Mouse (Mus musculus) C2C12 (cell line): Measurements from ENCODE around the gene Ptpru. TPM values are rescaled to one million over a fixed set of nuclear protein-coding genes. Genes with fewer than 3 reads are reported as not detected.
A peak's percentile ranks its signal among the peaks of the same experiment; 100 is the strongest.

ENCODE experiments used
- H3K27me3 ChIP-seq: one replicate; pipeline ENCODE4 v1.6.1; 2011; ENCODE audit not compliant: control insufficient read depth, insufficient read depth, insufficient read length
- H3K36me3 ChIP-seq: one replicate; pipeline ENCODE4 v1.6.1; 2011; ENCODE audit not compliant: control insufficient read depth, insufficient read depth
- H3K4me3 ChIP-seq: one replicate; pipeline ENCODE4 v1.5.1; 2011; ENCODE audit warnings: mild to moderate bottlenecking, control low read depth; ENCODE audit not compliant: poor library complexity, insufficient read depth, severe bottlenecking
- H3K79me2 ChIP-seq: one replicate; pipeline ENCODE4 v1.6.1; 2011; ENCODE audit not compliant: control insufficient read depth, insufficient read depth
- H3K79me3 ChIP-seq: one replicate; pipeline ENCODE4 v1.6.1; 2011; ENCODE audit warnings: low read depth, control low read depth
- H3ac ChIP-seq: one replicate; pipeline ENCODE3; 2011; ENCODE audit warnings: low read depth; ENCODE audit not compliant: control insufficient read depth, insufficient read length
- CEBPB ChIP-seq: IDR thresholded peaks from one replicate; pipeline ENCODE4 v1.6.1; 2011; ENCODE audit warnings: low read depth, mild to moderate bottlenecking, control low read depth, moderate library complexity
- CTCF ChIP-seq: IDR thresholded peaks from one replicate; pipeline ENCODE4 v1.5.1; 2011; ENCODE audit not compliant: control insufficient read depth, insufficient read depth, insufficient read length
- FOSL1 ChIP-seq: IDR thresholded peaks from one replicate; pipeline ENCODE4 v1.8.0; 2011; ENCODE audit warnings: mild to moderate bottlenecking, low read length; ENCODE audit not compliant: poor library complexity, insufficient read depth, severe bottlenecking
- MAX ChIP-seq: IDR thresholded peaks from one replicate; pipeline ENCODE4 v1.6.1; 2011; ENCODE audit warnings: mild to moderate bottlenecking, control low read depth
- MYOD1 ChIP-seq: IDR thresholded peaks from one replicate; pipeline ENCODE4 v1.6.1; 2011; ENCODE audit warnings: low read depth; ENCODE audit not compliant: control insufficient read depth, insufficient read length
- MYOG ChIP-seq: IDR thresholded peaks from one replicate; pipeline ENCODE4 v1.6.1; 2011; ENCODE audit not compliant: control insufficient read depth, insufficient read length; ENCODE audit errors: extremely low read depth
- USF1 ChIP-seq: IDR thresholded peaks from one replicate; pipeline ENCODE4 v1.6.1; 2011; ENCODE audit warnings: low read depth, mild to moderate bottlenecking, control low read depth, moderate library complexity
- polyA plus RNA-seq: library from polyadenylated mRNA; unstranded; fragments of >200 nt; fragmentation: generic; extraction: Trizol; gene quantifications from one replicate; pipeline ENCODE4 v1.2.1, GENCODE M21; 2012; ENCODE audit warnings: missing spikeins

Ptpru gene
- polyA plus RNA-seq, 1 experiment, result 0.07 TPM

DNA sequence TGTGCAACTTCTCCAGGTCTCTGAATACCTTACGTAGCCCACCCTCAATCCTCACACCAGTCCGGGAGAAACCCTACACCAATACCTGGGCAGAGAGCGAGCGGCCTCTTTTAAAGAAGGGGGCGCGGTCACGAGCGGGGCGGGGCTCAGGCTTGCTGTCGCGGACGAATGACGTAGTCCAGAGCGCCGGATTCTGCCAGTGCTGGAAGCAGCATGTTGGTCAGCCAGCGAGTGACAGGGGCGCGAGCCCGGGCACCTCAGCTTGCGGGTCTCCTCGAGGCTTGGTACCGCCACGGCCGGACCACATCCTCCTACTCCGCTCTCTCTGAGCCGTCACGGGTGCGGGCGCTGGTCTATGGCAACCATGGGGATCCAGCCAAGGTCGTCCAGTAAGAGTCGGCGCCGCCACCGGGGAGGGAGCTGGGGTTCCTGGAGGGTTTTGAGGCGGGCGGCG is 5.2 kb upstream of the Ptpru start, which contains the start of gene Mecr:
Mecr (plus strand) TSS at position 181 of the 454 bp plus-strand sequence.
- Histone ChIP-seq H3K79me2 (peaks cover 29% of the 10 kb centered on the region), H3K27me3 (peaks cover 3% of the 10 kb centered on the region), H3ac (peak within 1 kb of the TSS; percentile 96), H3K4me3 (peak within 1 kb of the TSS; percentile 86), H3K79me3 (peaks cover 1% of the 10 kb centered on the region), H3K36me3 (peaks cover 6% of the 10 kb centered on the region)
- peak; percentile 84 for TF ChIP-seq MAX
- TF ChIP-seq CEBPB, result no peak
- TF ChIP-seq USF1, result peak; percentile 44
- TF ChIP-seq MYOD1, result no peak
- no peak for TF ChIP-seq FOSL1
- TF ChIP-seq MYOG, result no peak

DNA sequence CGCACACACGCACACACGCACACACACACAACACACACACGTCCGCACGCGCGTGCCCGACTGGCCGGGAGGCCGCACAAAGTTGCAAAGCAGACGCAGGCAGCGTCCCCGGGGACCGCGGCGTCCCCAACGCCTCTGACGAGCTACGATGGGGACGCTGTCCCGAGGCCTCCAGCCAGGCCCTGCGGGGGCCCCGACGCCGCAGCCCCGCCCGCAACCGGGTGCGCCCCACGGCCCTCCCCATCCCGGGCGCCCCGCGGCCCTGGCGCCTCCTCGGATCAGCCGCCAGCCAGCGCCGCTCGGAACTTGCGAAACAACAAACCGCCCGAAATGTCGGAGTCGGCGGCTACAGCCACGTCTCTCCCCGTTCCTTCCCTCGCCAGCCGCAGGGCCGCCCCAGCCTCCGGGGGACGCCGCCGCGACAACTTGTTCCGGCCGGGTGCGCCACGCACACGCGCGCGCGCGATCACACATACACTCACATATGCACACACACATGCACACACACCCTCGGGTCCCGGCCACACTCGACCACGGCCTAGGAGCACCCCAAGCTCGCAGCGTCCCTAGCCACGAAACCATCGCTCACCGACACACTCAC is 1.1 kb downstream of the Ptpru start:
- H3K4me3 ChIP-seq, result no peak overlapping the region
- no peaks in the 10 kb centered on the region for H3K36me3 ChIP-seq
- H3K79me2 ChIP-seq, result no peaks in the 10 kb centered on the region
- H3K79me3 ChIP-seq, result no peaks in the 10 kb centered on the region
- peak overlapping the region; percentile 20 for H3ac ChIP-seq
- TF ChIP-seq USF1 (no peak), MYOG (no peak), MAX (no peak), MYOD1 (no peak)
- H3K27me3 ChIP-seq, result peaks cover 54% of the 10 kb centered on the region

DNA sequence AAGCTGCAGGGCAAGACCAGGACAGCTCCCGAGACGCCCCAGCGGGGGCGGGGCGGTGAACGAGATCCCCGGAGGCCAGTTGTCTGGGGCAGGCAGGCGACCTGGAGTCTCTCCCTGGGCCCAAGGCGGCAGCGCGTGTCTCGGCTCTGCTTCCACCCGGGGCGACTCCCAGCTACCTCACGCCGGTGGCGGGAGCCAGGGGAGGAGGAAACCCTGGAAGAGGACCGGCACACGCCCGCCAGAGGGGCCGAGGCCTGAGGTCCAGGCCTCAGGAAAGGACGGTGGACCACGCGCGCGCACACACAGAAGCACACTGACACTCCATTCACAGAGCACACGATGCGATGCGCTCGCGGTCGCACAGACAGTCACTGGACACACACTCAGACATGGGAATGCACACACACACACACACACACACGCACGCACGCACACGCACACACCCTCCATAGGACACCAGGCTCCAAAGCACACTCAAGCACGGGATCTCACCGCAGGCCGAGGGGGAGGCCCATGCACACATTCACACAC is 1.7 kb downstream of the Ptpru start:
- no peak overlapping the region for H3K4me3 ChIP-seq
- H3K36me3 ChIP-seq, result no peaks in the 10 kb centered on the region
- H3K27me3 ChIP-seq, result peaks cover 60% of the 10 kb centered on the region
- no peaks in the 10 kb centered on the region for H3K79me2 ChIP-seq
- H3ac ChIP-seq, result no peak overlapping the region
- H3K79me3 ChIP-seq, result no peaks in the 10 kb centered on the region
- TF ChIP-seq MYOD1, result no peak
- no peak for TF ChIP-seq USF1
- TF ChIP-seq MAX, result no peak

DNA sequence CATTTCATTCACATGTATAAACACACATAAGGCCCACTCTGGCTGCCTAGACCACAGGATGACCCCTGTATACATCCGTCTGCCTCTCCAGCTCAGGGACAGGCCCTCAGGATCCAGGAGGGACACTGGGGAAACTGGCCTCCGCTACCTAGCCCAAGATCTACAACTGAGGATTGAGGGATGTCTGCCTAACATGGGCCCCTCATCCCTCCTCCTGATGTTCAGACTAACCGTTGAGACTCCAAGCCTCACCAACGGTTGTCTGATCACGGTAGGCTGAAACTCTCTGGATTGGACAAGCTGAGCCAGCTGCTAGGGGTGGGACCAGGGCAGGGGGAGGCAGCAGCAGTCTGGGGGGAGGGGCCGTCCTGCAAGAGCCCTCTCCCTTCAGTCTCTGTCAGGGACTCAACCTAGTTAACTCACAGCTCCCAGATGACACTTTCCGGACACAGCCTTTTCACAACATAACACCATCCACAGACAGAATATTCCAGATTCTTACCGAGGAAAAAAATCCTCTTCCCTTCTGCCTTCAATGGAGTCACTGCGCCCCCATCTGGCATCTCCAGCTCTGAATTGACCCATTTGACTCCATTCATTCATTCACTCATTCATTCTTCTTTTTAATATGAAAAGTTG is 4.0 kb downstream of the Ptpru start:
- no peak overlapping the region for H3ac ChIP-seq
- H3K79me2 ChIP-seq, result no peaks in the 10 kb centered on the region
- no peaks in the 10 kb centered on the region for H3K36me3 ChIP-seq
- peaks cover 70% of the 10 kb centered on the region for H3K27me3 ChIP-seq
- no peak overlapping the region for H3K4me3 ChIP-seq
- no peaks in the 10 kb centered on the region for H3K79me3 ChIP-seq
- no peak for TF ChIP-seq CEBPB
- no peak for TF ChIP-seq FOSL1
- no peak for TF ChIP-seq USF1
- no peak for TF ChIP-seq MAX
- no peak for TF ChIP-seq MYOG
- TF ChIP-seq MYOD1, result no peak
- TF ChIP-seq CTCF, result no peak

DNA sequence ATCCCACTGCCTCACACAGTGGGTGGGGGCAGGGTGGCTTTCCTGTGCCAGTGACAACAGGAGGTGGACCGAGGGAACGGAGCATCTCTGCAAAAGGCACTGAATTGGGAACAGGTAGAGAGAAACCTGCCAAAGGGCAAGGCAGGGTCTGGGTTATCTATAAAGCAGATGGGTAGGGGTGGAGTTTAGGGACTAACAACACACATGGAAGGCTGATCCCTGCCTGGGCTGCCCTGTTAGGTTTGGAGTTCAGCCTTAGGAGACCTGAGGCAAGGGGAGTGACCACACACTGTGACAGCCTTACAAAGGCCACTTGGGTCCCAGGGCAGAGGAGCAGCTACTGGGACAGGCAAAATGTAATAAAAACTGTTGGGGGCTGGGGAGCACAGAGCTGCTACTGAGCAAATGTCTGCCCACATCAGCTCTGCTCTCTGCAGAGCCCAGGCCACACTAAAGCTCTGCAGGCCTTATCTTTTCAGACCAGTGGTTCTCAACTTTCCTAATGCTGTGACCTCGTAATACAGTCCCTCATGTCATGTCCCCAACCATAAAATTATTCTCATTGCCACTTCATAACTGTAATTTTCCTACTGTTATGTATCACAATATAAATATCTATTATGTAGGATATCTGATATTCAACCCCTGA is 5.2 kb downstream of the Ptpru start:
- Histone ChIP-seq H3K36me3 (no peaks in the 10 kb centered on the region), H3K79me2 (no peaks in the 10 kb centered on the region), H3ac (no peak overlapping the region), H3K27me3 (peaks cover 68% of the 10 kb centered on the region), H3K79me3 (no peaks in the 10 kb centered on the region), H3K4me3 (no peak overlapping the region)
- TF ChIP-seq CTCF (no peak), MAX (no peak), USF1 (no peak), FOSL1 (no peak)

DNA sequence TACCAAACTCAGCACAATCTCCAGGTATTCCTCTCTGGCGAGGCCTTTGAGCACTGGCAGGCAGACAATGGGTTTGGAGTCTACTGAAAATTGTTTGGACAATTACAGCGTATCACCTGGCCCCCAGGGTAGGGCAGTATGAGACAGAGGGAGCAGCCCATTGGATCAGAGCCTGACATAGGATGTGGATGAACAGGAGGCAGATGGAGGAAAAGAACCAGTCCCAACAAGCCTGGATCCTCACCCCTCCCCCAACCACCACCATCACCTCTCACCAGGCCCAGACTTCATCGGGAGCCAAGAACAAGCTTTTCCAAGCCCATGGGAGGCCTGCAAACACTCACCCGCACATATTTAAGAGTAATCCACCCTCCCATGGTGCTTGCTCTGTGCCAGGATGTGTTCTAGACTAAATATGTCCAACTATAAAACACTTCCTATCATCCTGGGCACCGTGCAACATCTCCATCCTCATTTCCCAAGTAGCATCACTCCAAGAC is 6.5 kb downstream of the Ptpru start:
- no peaks in the 10 kb centered on the region for H3K36me3 ChIP-seq
- no peaks in the 10 kb centered on the region for H3K79me2 ChIP-seq
- no peak for TF ChIP-seq CEBPB
- TF ChIP-seq USF1, result no peak
- no peak for TF ChIP-seq MAX
- no peak for TF ChIP-seq CTCF
- no peak overlapping the region for H3ac ChIP-seq
- no peaks in the 10 kb centered on the region for H3K79me3 ChIP-seq
- H3K4me3 ChIP-seq, result no peak overlapping the region
- H3K27me3 ChIP-seq, result peaks cover 55% of the 10 kb centered on the region
